Mouse (Mus musculus): ENCODE measurements around the gene Fam234a. TPM values are rescaled to one million over a fixed set of nuclear protein-coding genes. Genes with fewer than 3 reads are reported as not detected.
"Not testable (repeated sequence)": the region's sequence is repeated elsewhere in the genome, so short reads cannot be mapped to it uniquely, and the experiment has no call there.

The Fam234a gene
- 100 to 1,000 TPM; 128 to 142 TPM for total RNA-seq (2021)

- intact Hi-C loops (cut with DNase I): loop anchor here (5.0 to 10.0 kb wide), 3 partner anchors 107 to 961 kb away; partner anchors contain the start of genes Axin1, Lemd2 and Mrpl28
These were observed at the start of gene Fam234a for GRCm38 (mm10) chr17:26244101-26244841. Fam234a (minus strand) TSS chr17:26244242.

GRCm38 (mm10) chr17:26289475-26289874 lies 45.4 kb upstream of the Fam234a start:
- no peak for DNase-seq
- intact Hi-C loops (cut with DNase I): no loop called here

More at GRCm38 (mm10) chr17:26244101-26244841, at the start of gene Fam234a:
- peak; percentile 92 for DNase-seq

DNA sequence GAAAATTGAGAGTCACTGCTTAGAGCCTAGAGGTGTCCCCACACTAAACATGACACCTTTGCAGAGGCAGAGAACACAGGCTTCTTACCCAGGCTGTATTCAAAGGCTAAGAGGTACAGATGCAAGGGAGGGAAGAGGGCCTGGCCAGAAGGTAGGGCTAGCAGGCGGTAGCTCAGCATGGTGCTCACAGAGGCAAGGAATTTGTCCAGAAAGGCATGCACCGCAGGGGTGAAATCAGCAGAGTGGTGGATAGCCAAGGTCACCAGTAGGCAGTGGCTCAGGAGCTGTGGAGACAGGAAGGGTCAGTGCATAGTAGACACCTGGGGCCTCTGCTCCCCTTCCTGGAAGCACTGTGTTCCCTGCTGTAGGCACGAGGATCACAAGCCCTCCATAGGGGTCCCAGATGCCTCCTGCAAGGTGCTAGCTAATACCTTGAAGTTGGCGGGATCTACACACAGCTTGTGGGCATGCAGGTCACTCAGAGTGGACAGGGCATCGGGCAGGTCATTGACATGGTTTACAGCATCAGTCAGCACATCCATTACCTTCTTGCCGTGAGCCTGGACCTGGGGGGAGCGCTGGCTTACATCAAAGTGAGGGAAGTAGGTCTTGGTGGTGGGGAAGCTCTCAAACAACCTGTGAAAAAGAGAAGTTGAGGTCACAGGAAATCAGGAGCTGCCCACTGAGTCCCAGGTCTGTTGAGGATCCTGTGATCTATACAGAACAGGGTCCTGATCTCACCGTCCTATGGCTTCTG lies 42.3 kb upstream of the Fam234a start:
- intact Hi-C loops (cut with DNase I): no loop called here

DNA sequence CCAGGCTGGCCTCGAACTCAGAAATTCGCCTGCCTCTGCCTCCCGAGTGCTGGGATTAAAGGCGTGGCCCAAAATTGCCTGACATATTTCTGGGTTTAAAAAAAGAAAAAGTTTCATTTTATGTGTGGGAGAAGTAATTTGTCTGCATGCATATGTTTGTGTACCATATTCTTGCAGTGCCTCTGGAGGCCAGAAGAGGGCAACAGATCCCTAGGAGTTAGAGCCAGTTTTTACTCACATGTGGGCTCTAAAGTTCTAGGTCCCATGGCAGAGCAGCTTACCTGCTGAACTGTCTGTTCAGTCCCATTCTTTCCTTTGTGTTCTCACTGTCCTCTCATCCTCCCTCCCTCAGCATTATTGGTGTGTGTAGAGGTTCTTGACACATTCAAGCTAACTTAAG lies 32.7 kb upstream of the Fam234a start:
- intact Hi-C loops (cut with DNase I): no loop called here
- peak; percentile 31 to 33 for DNase-seq

More for the DNA sequence above, 42.3 kb upstream of the Fam234a start:
- DNase-seq: no peak

- no peak for DNase-seq
- intact Hi-C loops (cut with DNase I): no loop called here
These were observed 31.9 kb upstream of the Fam234a start for GRCm38 (mm10) chr17:26275933-26276332.

GRCm38 (mm10) chr17:26272586-26272985 lies 28.5 kb upstream of the Fam234a start:
- DNase-seq: no peak
- intact Hi-C loops (cut with DNase I): no loop called here

- intact Hi-C loops (cut with DNase I); DNase-seq: not testable (repeated sequence)
These were observed 25.5 kb upstream of the Fam234a start for GRCm38 (mm10) chr17:26269577-26269976.

DNA sequence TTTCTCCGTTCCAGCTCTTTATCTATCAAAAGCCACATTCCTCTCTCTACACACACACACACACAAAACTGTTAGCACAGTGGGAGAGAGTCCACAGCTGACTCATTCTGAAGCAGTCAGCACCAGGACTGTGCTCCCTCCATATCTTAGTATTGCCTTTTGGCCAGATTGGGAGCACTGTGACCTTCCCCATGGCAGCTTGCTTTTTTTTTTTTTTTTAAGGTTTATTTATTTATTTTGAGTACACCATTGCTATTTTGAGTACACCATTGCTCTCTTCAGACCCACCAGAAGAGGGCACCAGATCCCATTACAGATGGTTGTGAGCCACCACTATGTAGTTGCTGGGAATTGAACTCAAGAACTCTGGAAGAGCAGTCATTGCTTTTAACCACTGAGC lies 24.8 kb upstream of the Fam234a start:
- intact Hi-C loops (cut with DNase I): no loop called here
- DNase-seq: no peak

DNA sequence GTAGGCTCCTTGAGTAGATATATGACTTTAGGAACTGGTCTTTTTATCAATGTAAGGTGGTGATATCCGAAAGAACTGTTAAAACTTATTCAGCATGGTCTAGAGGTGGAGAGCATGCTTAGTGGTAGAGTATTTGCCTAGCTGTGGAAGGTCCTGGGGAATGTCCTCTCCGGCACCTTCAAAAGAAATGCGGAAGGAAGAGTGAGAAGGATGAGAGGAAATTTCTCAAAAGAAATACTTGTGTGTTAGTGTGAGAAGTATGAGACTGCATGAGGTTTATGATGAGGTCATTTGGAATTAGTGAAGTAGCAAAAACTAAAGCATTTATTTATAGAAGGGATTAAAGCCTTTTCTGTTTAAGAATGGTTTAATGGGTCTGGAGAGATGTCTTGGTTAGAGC lies 18.3 kb upstream of the Fam234a start:
- no peak for DNase-seq
- intact Hi-C loops (cut with DNase I): no loop called here

- no peak for DNase-seq
- intact Hi-C loops (cut with DNase I): no loop called here
These were observed 17.8 kb upstream of the Fam234a start for GRCm38 (mm10) chr17:26261826-26262225.

DNA sequence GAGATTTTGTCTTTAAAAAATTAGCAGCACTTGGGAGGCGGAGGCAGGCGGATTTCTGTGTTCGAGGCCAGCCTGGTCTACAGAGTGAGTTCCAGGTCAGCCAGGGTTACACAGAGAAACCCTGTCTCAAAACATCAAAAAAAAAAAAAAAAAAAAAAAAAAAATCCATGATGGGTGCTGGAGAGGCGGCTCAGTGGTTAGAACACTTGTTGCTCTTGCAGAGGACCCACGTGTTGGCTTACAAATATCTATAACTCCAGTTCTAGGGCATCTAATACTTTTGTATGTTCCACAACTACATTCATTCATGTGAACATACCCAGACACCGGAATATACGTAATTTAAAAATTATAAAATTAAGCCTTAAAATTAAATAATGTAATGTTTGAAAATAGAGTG lies 11.3 kb upstream of the Fam234a start:
- intact Hi-C loops (cut with DNase I): no loop called here
- DNase-seq: no peak

- intact Hi-C loops (cut with DNase I): no loop called here
- no peak for DNase-seq
These were observed 9.4 kb upstream of the Fam234a start for GRCm38 (mm10) chr17:26253399-26253798.

DNA sequence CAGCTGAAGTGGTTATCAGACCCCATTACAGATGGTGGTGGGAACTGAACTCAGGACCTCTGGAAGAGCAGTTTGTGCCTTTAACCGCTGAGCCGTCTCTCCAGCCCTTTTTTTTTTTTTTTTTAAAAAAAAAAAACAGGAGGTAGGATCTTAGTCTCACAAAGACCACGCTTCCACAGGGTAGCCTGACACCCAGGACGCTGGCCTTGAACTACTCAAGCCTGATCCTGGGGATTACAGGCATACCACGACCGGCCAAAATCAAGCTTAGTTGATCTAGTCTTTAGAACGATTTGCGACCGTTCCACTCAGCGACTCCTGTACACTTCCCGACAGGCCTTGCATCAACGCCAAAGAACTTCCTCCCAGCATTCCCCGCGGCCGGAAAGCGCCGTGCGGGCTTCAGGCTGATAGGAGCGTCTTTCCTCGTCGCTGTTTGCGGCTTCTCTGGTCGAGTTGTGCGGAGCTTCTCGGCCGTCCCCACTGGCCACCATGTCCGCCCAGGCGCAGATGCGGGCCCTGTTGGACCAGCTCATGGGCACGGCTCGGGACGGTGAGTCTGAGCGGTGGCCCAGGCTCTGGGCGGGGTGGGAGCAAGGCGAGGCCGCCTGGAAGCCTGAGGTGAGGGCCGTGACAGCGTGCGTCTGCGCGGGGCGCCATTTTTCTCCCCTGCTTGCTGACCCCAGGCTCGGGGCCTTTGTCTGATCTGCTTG lies 8.7 kb upstream of the Fam234a start, which contains the start of gene Luc7l:
Gene Luc7l (plus strand): TSS at position 358 of the 713 bp plus-strand sequence.
- intact Hi-C loops (cut with DNase I): no loop called here
- peak; percentile 95 to 96 for DNase-seq

- no peak for DNase-seq
- intact Hi-C loops (cut with DNase I): no loop called here
These were observed 8.0 kb upstream of the Fam234a start for GRCm38 (mm10) chr17:26251886-26252538.

DNA sequence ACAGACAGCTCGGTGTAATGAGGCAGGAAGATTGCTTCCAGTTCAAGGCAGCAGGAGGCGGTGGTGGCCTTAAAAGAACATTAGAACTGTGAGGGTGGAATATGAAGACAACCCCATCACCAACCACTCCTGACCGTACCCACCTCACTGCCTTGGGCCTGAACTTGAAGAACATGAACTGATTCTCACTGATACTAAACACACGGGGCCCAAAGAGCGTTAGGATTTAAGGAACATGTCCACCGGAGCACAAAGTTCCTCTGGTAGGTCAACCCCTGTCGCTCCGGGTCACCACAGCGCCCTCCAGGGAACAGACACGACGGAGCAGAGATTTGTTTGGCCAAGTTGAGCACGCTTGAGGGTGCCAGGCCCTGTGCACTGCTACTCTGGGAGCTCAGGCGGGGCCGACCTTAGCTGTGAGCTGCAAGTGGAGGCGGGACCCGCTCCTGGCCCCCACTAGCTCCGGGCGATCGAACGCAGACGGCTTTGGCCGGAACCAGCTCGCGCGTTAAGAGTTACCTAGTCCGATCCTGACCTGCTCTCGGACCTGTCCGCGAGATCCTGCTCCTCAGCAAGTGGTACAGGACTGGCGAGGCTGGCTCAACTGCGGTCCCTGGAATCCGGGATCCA lies 456 bp downstream of the Fam234a start:
- intact Hi-C loops (cut with DNase I): loop anchor here (5.0 to 10.0 kb wide), 3 partner anchors 106 to 961 kb away; partner anchors contain the start of genes Axin1, Lemd2 and Mrpl28
- peak in 1 of 2 experiments; percentile 68 for DNase-seq

DNA sequence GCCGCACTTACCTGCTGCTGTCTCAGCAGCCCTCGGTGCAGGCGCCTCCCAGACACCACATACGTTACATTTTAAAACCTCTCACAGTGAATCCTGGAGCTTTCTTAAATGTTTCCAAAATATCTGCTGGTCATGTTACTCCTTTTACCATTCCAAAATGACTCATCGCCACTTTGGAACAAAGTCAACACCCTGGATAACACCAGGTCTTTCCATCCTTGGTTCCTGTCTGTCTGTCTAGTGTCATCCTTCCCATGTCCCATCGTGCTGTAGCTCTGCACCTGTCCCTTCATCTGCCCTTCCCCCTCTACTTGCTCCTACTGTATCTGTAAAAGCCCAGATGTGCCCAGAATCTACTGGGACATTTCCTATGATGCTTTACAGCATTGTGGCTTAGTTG lies 3.1 kb downstream of the Fam234a start:
- DNase-seq: no peak
- intact Hi-C loops (cut with DNase I): loop anchor here (5.0 to 10.0 kb wide), 3 partner anchors 104 to 964 kb away; partner anchors contain the start of genes Axin1, Lemd2 and Mrpl28

DNA sequence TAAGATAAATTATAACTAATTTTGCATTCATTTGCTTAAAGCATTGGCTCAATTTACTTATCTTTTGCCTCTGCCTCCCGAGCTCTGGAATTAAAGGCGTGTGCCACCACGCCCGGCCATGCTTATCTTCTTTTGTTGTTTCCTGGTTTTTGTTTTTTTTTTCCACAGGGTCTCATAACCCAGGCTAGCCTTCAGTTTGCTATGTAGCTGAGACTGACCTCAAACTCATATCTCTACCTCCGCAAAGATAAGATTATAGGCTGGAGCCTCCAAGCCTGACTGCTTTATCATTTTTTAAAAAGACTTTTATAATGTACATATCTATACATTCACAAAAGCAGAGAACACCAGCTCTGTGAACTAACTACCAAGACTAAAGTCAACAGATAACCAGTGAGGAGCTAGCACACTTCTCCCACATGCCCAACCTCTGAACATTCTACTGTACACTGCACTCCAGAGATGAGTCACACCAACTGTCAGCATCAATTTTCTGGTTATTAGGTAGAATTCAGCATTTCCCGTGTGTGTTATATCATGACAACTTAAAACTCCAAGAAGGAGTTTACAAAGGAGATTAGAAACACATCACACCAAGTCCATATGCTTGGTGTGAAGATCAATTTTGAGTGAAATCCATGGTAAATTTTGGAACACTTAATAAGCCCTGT lies 3.8 kb downstream of the Fam234a start:
- intact Hi-C loops (cut with DNase I): loop anchor here (5.0 to 10.0 kb wide), 3 partner anchors 103 to 965 kb away; partner anchors contain the start of genes Axin1, Lemd2 and Mrpl28
- DNase-seq: no peak

- intact Hi-C loops (cut with DNase I): no loop called here
- DNase-seq: no peak
These were observed 4.5 kb downstream of the Fam234a start for GRCm38 (mm10) chr17:26239551-26239950.

DNA sequence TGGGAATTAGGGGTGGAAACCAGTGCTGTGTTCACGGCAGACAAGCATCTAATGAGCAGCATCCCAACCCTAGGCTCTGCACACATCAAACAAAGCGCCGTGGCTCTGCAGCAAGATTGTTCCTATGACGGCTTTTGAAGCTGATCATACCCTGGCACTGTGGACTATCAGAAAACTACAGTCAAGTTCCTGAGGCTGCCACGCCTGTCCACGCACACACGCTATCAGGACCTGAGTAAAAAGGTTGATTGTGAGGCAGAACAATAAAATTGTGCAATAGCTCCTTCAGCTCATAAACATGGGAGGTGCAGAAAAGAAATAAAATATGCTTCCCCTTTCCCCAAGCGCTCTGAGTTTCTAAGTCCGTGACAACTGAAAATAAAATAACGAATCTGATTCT lies 6.4 kb downstream of the Fam234a start:
- DNase-seq: no peak
- intact Hi-C loops (cut with DNase I): no loop called here
